Mouse (Mus musculus): ENCODE data around the gene P3h4. TPM values are rescaled to one million over a fixed set of nuclear protein-coding genes. Genes with fewer than 3 reads are reported as not detected.
A peak's percentile ranks its signal among the peaks of the same experiment; 100 is the strongest.
"Not testable (repeated sequence)": the region's sequence is repeated elsewhere in the genome, so short reads cannot be mapped to it uniquely, and the experiment has no call there.

The P3h4 gene
- polyA plus RNA-seq, 1 experiment = 85.8 TPM

DNA sequence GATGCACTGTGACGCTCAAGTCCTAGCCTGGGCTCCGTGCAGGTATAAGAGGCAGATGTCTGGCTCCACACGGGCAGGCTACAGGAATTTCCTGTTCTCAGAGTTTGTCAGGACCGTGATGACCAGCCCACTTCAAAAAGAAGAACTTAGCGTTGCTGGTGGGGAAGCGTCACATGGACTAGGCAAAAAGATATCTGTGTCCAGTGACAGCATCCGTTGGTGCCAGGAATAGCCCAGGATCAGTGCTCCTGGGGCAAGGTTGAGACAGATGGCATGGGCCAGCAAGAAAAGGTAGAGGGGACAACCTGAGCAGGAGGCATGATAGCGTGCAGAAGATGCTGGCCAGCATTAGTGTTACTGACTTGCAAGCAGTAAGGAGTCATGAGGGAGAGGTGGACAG is 44.8 kb downstream of the P3h4 start:
- TF ChIP-seq CTCF (IDR thresholded peaks at IDR 0.05; ENCODE audit: borderline replicate concordance, insufficient read depth, low read length) (no peak), POLR2A (IDR thresholded peaks at IDR 0.05; ENCODE audit: low read depth, low read length) (no peak)
- Histone ChIP-seq H3K4me3 (ENCODE audit: insufficient read depth, low read length) (no peak overlapping the region), H3K4me1 (ENCODE audit: control insufficient read depth, insufficient read depth, low read length) (no peaks in the 10 kb centered on the region), H3K27ac (ENCODE audit: insufficient read depth, low read length) (no peak overlapping the region)

- H3K4me1 ChIP-seq (ENCODE audit: control insufficient read depth, insufficient read depth, low read length) = no peaks in the 10 kb centered on the region
- no peak for TF ChIP-seq POLR2A (IDR thresholded peaks at IDR 0.05; ENCODE audit: low read depth, low read length)
- no peak for TF ChIP-seq CTCF (IDR thresholded peaks at IDR 0.05; ENCODE audit: borderline replicate concordance, insufficient read depth, low read length)
- H3K4me3 ChIP-seq (ENCODE audit: insufficient read depth, low read length) = no peak overlapping the region
- H3K27ac ChIP-seq (ENCODE audit: insufficient read depth, low read length) = no peak overlapping the region
Observed at GRCm38 (mm10) chr11:100369145-100369544, 45.5 kb downstream of the P3h4 start.

DNA sequence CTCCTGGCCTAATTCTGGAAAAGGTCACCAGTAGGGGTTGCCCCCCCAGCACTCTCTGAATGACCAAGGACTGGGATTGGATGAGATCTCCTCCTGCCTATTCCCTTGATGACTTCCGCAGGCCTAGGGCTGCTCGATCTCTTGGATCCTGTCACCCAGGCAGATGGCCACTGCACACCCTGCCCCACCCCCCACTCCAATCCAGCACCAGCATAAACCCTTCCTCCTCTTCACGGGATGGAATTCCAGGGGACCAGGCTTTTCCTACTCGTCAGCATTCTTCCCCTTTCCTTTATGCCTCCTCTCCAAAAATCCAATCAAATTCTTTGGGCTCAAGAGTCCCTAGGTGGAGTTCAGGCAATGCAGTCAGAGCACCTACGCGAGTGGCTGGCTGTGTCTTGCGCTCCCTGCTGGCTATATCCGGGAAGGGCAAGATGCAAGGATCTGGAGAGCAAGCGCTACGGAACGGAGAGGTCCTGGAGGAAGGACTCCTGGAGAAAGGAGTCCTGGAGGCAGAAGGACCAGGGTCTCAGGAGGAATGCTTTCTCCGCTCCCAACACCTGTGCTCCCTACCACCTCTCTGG is 51.6 kb downstream of the P3h4 start:
- Histone ChIP-seq H3K4me3 (ENCODE audit: insufficient read depth, low read length) (no peak overlapping the region), H3K4me1 (ENCODE audit: control insufficient read depth, insufficient read depth, low read length) (no peaks in the 10 kb centered on the region), H3K27ac (ENCODE audit: insufficient read depth, low read length) (no peak overlapping the region)
- TF ChIP-seq CTCF (IDR thresholded peaks at IDR 0.05; ENCODE audit: borderline replicate concordance, insufficient read depth, low read length) (peak; percentile 85), POLR2A (IDR thresholded peaks at IDR 0.05; ENCODE audit: low read depth, low read length) (no peak)

- no peak overlapping the region for H3K4me3 ChIP-seq (ENCODE audit: insufficient read depth, low read length)
- H3K4me1 ChIP-seq (ENCODE audit: control insufficient read depth, insufficient read depth, low read length) = no peaks in the 10 kb centered on the region
- TF ChIP-seq CTCF (IDR thresholded peaks at IDR 0.05; ENCODE audit: borderline replicate concordance, insufficient read depth, low read length) (peak; percentile 70; the same call in 1 of the 2 replicates), POLR2A (IDR thresholded peaks at IDR 0.05; ENCODE audit: low read depth, low read length) (no peak)
- no peak overlapping the region for H3K27ac ChIP-seq (ENCODE audit: insufficient read depth, low read length)
Observed at GRCm38 (mm10) chr11:100362209-100362978, 52.2 kb downstream of the P3h4 start.

- H3K4me3 ChIP-seq (ENCODE audit: insufficient read depth, low read length); H3K27ac ChIP-seq (ENCODE audit: insufficient read depth, low read length); H3K4me1 ChIP-seq (ENCODE audit: control insufficient read depth, insufficient read depth, low read length): not testable (repeated sequence)
Observed at GRCm38 (mm10) chr11:100361059-100361458, 53.6 kb downstream of the P3h4 start.

GRCm38 (mm10) chr11:100360175-100360574 is 54.5 kb downstream of the P3h4 start:
- Histone ChIP-seq H3K27ac (ENCODE audit: insufficient read depth, low read length) (no peak overlapping the region), H3K4me1 (ENCODE audit: control insufficient read depth, insufficient read depth, low read length) (no peaks in the 10 kb centered on the region), H3K4me3 (ENCODE audit: insufficient read depth, low read length) (no peak overlapping the region)
- no peak for TF ChIP-seq POLR2A (IDR thresholded peaks at IDR 0.05; ENCODE audit: low read depth, low read length)
- no peak for TF ChIP-seq CTCF (IDR thresholded peaks at IDR 0.05; ENCODE audit: borderline replicate concordance, insufficient read depth, low read length)

Other genes starting within 250 kb of the P3h4 start
- gene Krt9, start 221.6 kb downstream of the P3h4 start, polyA plus RNA-seq (2011; ENCODE audit: insufficient read length, low read depth, missing spikeins) = not detected in 2 replicates
- not detected in 2 replicates for gene Krt14, start 207.3 kb downstream of the P3h4 start, polyA plus RNA-seq (2011; ENCODE audit: insufficient read length, low read depth, missing spikeins)
- gene Krt16, start 165.9 kb downstream of the P3h4 start, polyA plus RNA-seq (2011; ENCODE audit: insufficient read length, low read depth, missing spikeins) = not detected in 2 replicates
- gene Krt17, start 153.8 kb downstream of the P3h4 start, polyA plus RNA-seq (2011; ENCODE audit: insufficient read length, low read depth, missing spikeins) = not detected in 2 replicates
- gene Krt42, start 145.0 kb downstream of the P3h4 start, polyA plus RNA-seq (2011; ENCODE audit: insufficient read length, low read depth, missing spikeins) = not detected in 2 replicates
- gene Eif1, start 95.0 kb downstream of the P3h4 start, polyA plus RNA-seq (2011; ENCODE audit: insufficient read length, low read depth, missing spikeins) = 960 and 1,192 TPM in 2 replicates
- gene Gast, start 80.4 kb downstream of the P3h4 start, polyA plus RNA-seq (2011; ENCODE audit: insufficient read length, low read depth, missing spikeins) = not detected in 2 replicates
- gene Hap1, start 58.7 kb downstream of the P3h4 start, polyA plus RNA-seq (2011; ENCODE audit: insufficient read length, low read depth, missing spikeins) = 0.17 and 0.77 TPM in 2 replicates
- gene Jup, start 17.1 kb downstream of the P3h4 start, polyA plus RNA-seq (2011; ENCODE audit: insufficient read length, low read depth, missing spikeins) = 61.1 and 82.2 TPM in 2 replicates
- 283 and 298 TPM in 2 replicates for gene Fkbp10, start 861 bp upstream of the P3h4 start, polyA plus RNA-seq (2011; ENCODE audit: insufficient read length, low read depth, missing spikeins)
- 44.8 and 52.0 TPM in 2 replicates for gene Nt5c3b, start 27.0 kb upstream of the P3h4 start, polyA plus RNA-seq (2011; ENCODE audit: insufficient read length, low read depth, missing spikeins)
- 0.40 and 0.77 TPM in 2 replicates for gene Klhl10, start 27.1 kb upstream of the P3h4 start, polyA plus RNA-seq (2011; ENCODE audit: insufficient read length, low read depth, missing spikeins)
- 20.9 and 21.4 TPM in 2 replicates for gene Klhl11, start 57.9 kb upstream of the P3h4 start, polyA plus RNA-seq (2011; ENCODE audit: insufficient read length, low read depth, missing spikeins)
- 111 and 143 TPM in 2 replicates for gene Acly, start 113.2 kb upstream of the P3h4 start, polyA plus RNA-seq (2011; ENCODE audit: insufficient read length, low read depth, missing spikeins)
- 0.20 TPM in 1 of 2 replicates, not detected in the other for gene Ttc25, start 130.8 kb upstream of the P3h4 start, polyA plus RNA-seq (2011; ENCODE audit: insufficient read length, low read depth, missing spikeins)
- gene Cnp, start 160.1 kb upstream of the P3h4 start, polyA plus RNA-seq (2011; ENCODE audit: insufficient read length, low read depth, missing spikeins) = 10.1 and 10.6 TPM in 2 replicates
- 29.2 and 29.9 TPM in 2 replicates for gene Nkiras2, start 204.4 kb upstream of the P3h4 start, polyA plus RNA-seq (2011; ENCODE audit: insufficient read length, low read depth, missing spikeins)
- gene Dnajc7, start 205.3 kb upstream of the P3h4 start, polyA plus RNA-seq (2011; ENCODE audit: insufficient read length, low read depth, missing spikeins) = 214 and 225 TPM in 2 replicates